Mouse (Mus musculus): ENCODE data around the gene Fut2.

- TF ChIP-seq POLR2A (IDR thresholded peaks at IDR 0.05; ENCODE audit: control insufficient read depth, extremely low read depth, insufficient read depth, low read length, poor library complexity): no peak
- TF ChIP-seq CTCF (IDR thresholded peaks at IDR 0.05; ENCODE audit: borderline replicate concordance, control insufficient read depth, extremely low read depth, insufficient read depth, low read length, poor library complexity): no peak
These were observed 1.6 kb upstream of the Fut2 start for GRCm38 (mm10) chr7:45667761-45668160.

All from thymus, adult 2 months (tissue).